Mouse (Mus musculus) cortical plate, adult 2 months (tissue): ENCODE measurements around the gene Gm20671. TPM values are rescaled to one million over a fixed set of nuclear protein-coding genes. Genes with fewer than 3 reads are reported as not detected.
"Not testable (repeated sequence)": the region's sequence is repeated elsewhere in the genome, so short reads cannot be mapped to it uniquely, and the experiment has no call there.

Experiments used
- H3K27ac ChIP-seq: fragments of 200-500 bp; 2 replicates; pipeline ENCODE4 v1.5.1; 2012; ENCODE audit warnings: low read length, control low read depth, inconsistent platforms; ENCODE audit not compliant: insufficient read depth
- H3K4me1 ChIP-seq: fragments of 200-500 bp; 2 replicates; pipeline ENCODE4 v1.6.1; 2011; ENCODE audit warnings: low read length; ENCODE audit not compliant: control insufficient read depth, insufficient read depth
- H3K4me3 ChIP-seq: fragments of 200-500 bp; 2 replicates; pipeline ENCODE4 v1.5.1; 2011; ENCODE audit warnings: mild to moderate bottlenecking, low read length, control low read depth; ENCODE audit not compliant: insufficient read depth
- CTCF ChIP-seq: fragments of 200-500 bp; IDR thresholded peaks from 2 replicates; pipeline ENCODE4 v1.5.1; 2011; ENCODE audit warnings: mild to moderate bottlenecking, control low read depth, low read length; ENCODE audit not compliant: insufficient read depth; ENCODE audit errors: extremely low read depth
- POLR2A ChIP-seq: fragments of 200-500 bp; IDR thresholded peaks from 2 replicates; pipeline ENCODE4 v1.6.1; 2011; ENCODE audit warnings: mild to moderate bottlenecking, low read length, control low read depth; ENCODE audit not compliant: insufficient read depth; ENCODE audit errors: extremely low read depth
- polyA plus RNA-seq: library from polyadenylated mRNA; depleted of rRNA; stranded (reverse); fragments of >200 nt; gene quantifications from 2 replicates; pipeline ENCODE4 v1.2.3, GENCODE M21; 2012

Gene Gm20671
- polyA plus RNA-seq, 1 experiment = not detected

GRCm38 (mm10) chr5:32735779-32736178 lies 91.1 kb downstream of the Gm20671 start:
- H3K4me3 ChIP-seq = no peak overlapping the region
- peaks cover 3% of the 10 kb centered on the region for H3K4me1 ChIP-seq
- no peak for TF ChIP-seq CTCF
- TF ChIP-seq POLR2A = no peak
- no peak overlapping the region for H3K27ac ChIP-seq

DNA sequence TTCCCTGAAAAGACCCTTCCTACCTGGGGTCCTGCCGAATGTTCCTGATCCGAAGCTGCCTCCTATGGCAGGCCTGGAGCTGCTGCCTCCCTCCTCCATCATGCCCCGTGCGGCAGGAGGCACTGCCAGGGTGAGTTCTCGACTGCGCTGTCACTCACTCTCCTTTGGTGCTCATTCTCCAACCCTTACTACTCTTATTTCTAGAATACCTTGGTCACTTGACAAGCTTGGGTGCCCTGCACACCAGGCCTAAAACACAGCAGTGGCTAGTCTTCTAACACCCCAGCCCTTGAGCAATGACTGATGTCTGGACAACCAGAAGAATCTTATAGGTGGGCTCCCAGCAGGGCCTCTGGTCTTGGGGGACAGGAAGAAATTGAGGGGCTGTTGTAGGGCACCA lies 93.0 kb downstream of the Gm20671 start:
- H3K4me1 ChIP-seq = not testable (repeated sequence)

GRCm38 (mm10) chr5:32728851-32729250 lies 98.1 kb downstream of the Gm20671 start:
- H3K27ac ChIP-seq = no peak overlapping the region
- TF ChIP-seq CTCF (no peak), POLR2A (no peak)
- no peaks in the 10 kb centered on the region for H3K4me1 ChIP-seq
- no peak overlapping the region for H3K4me3 ChIP-seq

More for the DNA sequence above, 93.0 kb downstream of the Gm20671 start:
- H3K27ac ChIP-seq, H3K4me3 ChIP-seq: not testable (repeated sequence)

GRCm38 (mm10) chr5:32728300-32728699 lies 98.6 kb downstream of the Gm20671 start:
- TF ChIP-seq CTCF (no peak), POLR2A (no peak)
- Histone ChIP-seq H3K4me1 (no peaks in the 10 kb centered on the region), H3K27ac (no peak overlapping the region), H3K4me3 (no peak overlapping the region)

GRCm38 (mm10) chr5:32725397-32725796 lies 101.5 kb downstream of the Gm20671 start:
- H3K4me1 ChIP-seq, H3K27ac ChIP-seq, H3K4me3 ChIP-seq: not testable (repeated sequence)

GRCm38 (mm10) chr5:32723981-32724380 lies 102.9 kb downstream of the Gm20671 start:
- H3K27ac ChIP-seq = no peak overlapping the region
- no peak overlapping the region for H3K4me3 ChIP-seq
- H3K4me1 ChIP-seq = peaks cover 2% of the 10 kb centered on the region; the same call in 1 of the 2 replicates
- no peak for TF ChIP-seq CTCF
- TF ChIP-seq POLR2A = no peak

DNA sequence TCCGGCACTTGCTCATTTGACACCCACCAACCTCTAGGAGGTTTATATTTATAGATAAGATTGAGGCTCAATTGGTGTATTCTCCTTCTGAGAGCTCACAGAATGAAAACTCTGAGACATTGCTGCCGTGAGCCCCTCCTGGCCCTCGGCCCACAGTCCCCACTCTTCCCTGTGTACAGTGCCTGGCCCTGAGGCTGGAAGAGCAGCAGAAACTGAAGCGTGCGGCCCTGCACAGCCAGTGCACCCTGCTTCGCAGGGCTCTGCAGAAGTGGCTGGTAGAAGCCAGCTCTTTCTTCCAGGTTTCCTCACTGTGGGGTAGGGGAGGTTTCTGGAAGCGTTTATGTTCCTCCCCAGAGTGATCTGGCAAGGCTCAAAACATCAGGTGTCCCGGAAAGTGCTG lies 104.2 kb downstream of the Gm20671 start:
- not testable (repeated sequence) for H3K27ac ChIP-seq, H3K4me3 ChIP-seq, H3K4me1 ChIP-seq

DNA sequence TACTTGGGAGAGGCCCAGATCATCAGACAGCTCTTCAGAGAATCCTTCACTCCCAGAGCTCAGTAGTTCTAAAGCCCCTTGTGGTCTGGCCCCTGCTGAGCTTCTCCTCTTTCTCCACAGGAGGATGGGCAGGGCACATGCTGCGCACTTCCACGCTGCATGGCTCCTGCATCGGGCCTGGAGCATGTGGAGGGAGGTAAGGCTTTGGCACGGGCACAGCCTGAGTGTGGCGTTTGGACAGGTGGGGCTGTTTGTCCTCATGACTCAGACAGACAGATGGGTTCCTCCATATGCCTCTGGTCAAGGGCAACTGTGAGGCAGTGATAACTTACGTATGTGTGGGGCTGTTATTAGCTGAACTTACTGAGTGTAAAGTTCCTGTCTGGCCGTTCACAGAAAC lies 104.6 kb downstream of the Gm20671 start:
- H3K27ac ChIP-seq = no peak overlapping the region
- no peak overlapping the region for H3K4me3 ChIP-seq
- TF ChIP-seq POLR2A = no peak
- peaks cover 2% of the 10 kb centered on the region; the same call in 1 of the 2 replicates for H3K4me1 ChIP-seq

GRCm38 (mm10) chr5:32721316-32721715 lies 105.6 kb downstream of the Gm20671 start:
- H3K4me3 ChIP-seq = no peak overlapping the region
- peak overlapping the region; percentile 41; the same call in 1 of the 2 replicates for H3K27ac ChIP-seq
- TF ChIP-seq CTCF (no peak), POLR2A (no peak)
- peaks cover 2% of the 10 kb centered on the region; the same call in 1 of the 2 replicates for H3K4me1 ChIP-seq

DNA sequence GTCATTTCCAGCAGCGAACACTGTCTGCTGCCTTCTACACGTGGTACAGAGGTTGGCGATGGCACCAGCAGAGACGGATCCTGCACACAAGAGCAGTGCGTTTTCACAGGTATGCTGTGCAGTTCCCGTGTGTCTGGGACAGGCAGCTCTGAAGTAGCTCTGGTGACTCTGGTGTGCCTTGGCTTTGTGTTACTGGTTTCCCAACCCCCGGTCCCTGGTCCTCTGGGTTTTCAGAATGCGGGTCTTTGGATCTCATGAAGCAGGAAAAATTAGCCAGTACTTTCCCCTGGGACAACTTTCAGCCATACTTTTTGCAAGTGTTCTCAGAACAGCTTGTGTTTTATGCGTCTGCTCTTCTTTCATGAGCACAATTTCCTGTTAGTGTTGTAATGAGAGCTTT lies 106.5 kb downstream of the Gm20671 start:
- no peak overlapping the region for H3K27ac ChIP-seq
- no peak for TF ChIP-seq POLR2A
- TF ChIP-seq CTCF = no peak
- peaks cover 2% of the 10 kb centered on the region; the same call in 1 of the 2 replicates for H3K4me1 ChIP-seq
- H3K4me3 ChIP-seq = no peak overlapping the region

DNA sequence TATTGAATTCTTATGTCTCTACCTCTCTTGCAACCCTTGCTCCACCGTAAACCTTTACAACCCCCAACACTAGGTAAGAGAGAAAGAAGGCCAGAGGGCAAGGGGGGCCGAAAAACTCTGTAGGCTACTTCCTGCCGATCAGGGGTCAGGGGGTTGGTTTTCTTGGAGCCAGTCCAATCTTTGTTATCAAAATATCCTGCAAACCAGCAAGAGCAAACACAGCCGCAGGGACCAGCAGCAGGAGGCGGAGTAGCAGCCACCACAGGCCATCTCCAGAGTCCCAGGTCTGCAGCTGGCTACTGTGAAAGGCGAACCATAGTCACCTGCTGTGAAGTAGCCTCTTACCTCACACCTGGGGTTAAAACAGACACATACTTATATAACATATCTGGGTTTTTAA lies 108.0 kb downstream of the Gm20671 start:
- TF ChIP-seq CTCF (no peak), POLR2A (no peak)
- Histone ChIP-seq H3K27ac (no peak overlapping the region), H3K4me3 (no peak overlapping the region)

GRCm38 (mm10) chr5:32717726-32718125 lies 109.2 kb downstream of the Gm20671 start:
- H3K4me1 ChIP-seq = peaks cover 4% of the 10 kb centered on the region
- H3K27ac ChIP-seq = no peak overlapping the region
- no peak overlapping the region for H3K4me3 ChIP-seq
- TF ChIP-seq POLR2A (no peak), CTCF (no peak)

More for the DNA sequence above, 108.0 kb downstream of the Gm20671 start:
- H3K4me1 ChIP-seq = peaks cover 2% of the 10 kb centered on the region; the same call in 1 of the 2 replicates
